Mouse (Mus musculus) layer of hippocampus, adult 9-11 months (tissue): Measurements from ENCODE around the gene Sigmar1.
"Not testable (repeated sequence)": the region's sequence is repeated elsewhere in the genome, so short reads cannot be mapped to it uniquely, and the experiment has no call there.

Experiments used
- DNase-seq: peaks from one replicate; pipeline ENCODE4 v3.0.0; 2022

Sigmar1 gene

DNA sequence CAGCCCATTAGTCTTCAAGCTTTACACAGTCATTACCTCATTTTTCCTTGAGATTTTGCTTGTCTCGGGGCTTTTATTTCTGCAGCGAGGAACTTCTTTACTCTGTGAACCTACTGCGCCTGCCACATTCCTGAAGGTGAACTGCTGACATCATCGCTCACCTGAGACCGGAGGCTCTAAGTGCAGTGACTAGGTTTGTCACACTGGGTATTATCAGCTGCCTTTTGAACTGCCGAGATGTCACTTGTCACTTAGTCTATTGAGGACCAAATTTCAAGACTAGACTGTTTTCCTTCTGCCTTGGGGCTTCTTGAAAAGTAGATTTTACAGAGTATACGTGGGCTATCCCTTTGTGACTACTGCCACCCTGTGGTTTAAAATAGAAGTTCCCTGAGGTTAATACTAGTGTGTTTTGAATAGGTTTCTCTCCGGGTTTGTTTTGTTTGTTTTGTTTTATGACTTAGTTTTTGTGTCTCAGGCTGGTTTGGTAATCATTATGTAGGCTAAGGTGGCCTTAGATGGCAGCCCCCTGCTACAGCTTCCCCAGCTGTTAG, 47.7 kb downstream of the Sigmar1 start:
- no peak for DNase-seq

DNA sequence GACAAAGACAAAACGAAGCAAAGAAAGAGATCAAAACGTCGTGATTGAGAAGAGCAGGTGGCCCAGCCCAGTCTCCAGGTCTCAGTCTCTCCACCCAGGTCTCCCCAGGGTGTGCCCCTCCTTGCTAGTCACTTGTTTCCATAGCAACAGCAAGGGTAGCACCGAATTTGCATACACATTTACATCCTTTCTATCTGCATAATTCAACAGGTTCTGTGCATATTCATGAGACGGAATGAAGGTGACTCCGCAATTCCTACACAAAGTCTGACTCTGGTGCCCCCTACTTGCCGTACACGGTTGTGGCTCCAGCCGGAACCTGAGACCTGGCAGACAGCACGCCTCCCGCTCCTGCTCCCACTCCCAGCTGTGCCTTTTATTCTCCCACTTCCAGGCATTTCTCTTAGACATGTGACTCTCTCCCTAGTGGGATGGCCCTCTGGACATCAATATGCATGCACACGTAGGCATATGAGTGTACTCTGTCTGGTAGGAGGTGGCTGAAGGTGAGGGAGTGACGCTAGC, 48.9 kb downstream of the Sigmar1 start:
- DNase-seq = peak; percentile 64

DNA sequence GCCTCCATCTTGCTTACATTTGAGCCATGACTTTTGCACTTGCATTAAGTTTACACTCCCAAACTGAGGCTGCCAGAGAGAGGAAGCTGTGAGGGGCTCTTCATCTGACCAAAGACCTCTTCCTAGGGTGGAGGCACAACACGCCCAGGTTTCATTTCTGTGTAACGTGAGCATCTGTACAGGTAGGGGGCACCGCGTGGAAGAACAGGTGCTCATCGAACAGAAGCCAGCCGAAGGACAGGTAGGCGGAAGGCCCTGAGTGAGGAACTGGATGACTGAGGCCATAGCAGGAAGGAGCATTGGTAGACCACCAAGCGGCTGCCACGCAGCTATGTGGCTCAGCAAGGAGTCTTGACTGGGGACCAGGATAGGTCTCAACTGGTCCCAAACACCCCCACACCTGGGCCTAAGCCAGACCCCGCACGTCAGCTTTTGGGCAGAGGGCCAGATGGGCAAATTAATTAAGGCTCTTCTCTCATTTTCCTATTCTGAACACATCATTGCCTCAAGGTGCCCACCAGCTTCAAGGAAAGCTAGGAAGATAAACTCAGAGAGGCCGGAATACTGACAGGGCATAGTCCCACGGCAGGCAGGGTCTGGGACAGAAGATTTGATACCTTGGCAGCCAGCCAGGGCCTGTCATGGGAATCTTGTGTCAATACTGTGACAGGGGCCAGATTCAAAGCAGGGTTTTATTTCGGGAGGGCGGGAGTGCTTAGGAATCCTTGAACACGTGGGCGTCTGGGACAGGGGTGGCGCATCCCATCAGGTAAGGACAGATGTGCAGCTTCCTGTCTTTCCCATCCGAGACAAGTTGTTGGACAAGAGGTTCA, 49.8 kb downstream of the Sigmar1 start:
- DNase-seq = no peak

DNA sequence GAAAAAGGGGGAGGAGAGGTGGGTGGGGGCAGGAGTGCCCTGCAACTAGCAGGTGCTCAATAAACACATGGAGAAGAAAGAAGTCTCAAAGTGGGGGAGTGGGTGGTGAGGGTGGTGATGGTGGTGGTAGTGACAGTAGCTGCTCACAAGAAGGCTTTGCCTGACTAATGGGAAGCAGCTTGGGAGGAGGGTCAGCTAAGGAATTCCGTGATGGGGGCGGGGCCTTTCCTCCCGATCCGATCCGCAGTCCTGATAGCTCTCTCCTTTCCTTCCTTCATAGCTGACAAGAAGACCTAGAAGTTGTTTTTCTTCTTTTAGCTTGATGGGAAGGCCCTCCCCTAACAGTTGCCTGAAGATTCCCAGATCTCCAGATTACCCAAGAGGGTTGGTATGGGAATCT, 51.3 kb downstream of the Sigmar1 start:
- DNase-seq = no peak

DNA sequence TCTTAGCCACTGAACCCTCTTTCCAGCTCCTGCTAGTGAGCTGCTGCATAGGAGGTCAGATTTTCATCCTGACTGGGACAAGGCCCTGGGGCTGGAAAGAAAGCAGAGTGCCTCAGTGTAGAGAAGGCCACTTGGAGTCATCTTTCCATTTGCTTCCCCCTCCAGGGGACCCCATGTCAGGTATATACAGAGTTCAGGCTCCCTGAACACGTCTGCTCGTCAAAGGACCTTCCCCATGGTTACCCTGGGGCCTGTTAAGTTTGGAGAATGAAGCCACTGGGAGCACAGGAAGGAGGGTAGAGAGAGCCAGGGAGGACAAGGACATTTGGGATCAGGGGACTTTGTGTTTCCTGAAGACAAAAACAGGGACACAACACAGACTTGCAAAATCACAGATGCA, 53.7 kb downstream of the Sigmar1 start:
- DNase-seq = not testable (repeated sequence)

DNA sequence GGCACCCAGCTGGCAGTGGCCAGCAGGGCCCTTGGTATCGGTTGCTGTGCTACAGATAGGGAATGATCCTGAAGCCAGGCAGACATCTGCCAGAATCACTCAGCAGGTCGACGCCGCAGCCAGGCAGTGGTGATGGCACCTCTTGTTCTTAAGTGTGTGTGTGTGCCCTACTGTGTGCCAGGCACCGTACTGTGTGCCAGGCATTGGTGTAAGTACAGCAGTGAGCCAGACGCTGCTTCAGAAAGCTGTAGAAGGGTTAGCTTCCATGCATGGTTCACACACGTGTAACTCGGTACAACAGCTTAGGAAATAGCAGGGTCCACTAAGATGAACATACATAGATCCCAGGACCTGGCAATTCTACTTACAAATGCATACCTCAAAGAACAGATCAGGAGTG, 55.7 kb downstream of the Sigmar1 start:
- not testable (repeated sequence) for DNase-seq

DNA sequence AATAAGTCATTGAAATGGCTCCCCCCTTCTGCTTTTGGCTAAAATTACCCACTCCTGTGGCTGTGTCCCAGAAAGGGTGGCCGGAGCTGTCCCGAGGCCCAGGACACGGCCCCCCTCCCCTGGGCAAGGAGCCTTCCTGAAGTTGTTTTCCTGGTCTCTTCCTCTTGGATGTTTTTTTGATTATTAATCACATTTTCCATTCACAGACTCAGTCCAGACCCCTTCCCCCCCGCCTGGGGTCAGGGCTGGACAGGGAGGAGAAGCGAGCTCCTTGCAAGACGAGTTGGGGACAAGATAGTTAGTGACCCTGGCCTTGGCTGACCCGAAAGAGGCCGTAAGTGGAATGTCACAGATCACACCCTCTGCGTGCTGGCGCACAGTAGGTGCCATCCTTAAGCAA, 56.2 kb downstream of the Sigmar1 start, which contains the start of gene Il11ra1:
Gene Il11ra1, plus strand, starts transcription at position 207 of the 400 bp plus-strand sequence.
- not testable (repeated sequence) for DNase-seq

DNA sequence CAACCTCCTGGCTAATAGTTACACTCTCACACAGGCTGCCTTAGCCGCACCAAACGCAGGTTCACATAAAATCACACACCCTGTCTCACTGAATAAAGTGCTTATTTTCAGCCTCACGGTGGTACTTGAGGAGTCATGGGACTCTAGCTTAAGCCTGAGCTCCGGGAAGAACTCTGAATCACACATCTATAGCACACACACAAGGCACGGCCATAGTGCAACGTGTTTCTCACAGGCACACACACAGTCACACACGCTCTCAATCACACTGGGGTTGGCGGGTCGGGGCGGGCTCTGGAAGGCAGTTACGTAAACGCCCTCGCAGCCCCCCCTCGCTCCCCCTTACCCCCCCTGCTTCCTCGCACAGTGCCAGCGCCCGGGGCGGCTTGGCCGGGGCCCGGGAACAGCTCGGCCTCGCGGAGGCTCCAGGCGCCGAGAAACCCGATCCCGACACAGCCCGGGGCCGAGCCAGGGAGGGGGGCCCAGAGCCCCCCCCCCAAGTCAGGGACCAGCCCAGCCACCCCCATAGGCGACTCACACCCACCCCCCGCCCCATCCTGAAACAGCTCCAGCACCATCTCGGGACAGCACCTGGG, 57.4 kb downstream of the Sigmar1 start:
- DNase-seq = not testable (repeated sequence)

DNA sequence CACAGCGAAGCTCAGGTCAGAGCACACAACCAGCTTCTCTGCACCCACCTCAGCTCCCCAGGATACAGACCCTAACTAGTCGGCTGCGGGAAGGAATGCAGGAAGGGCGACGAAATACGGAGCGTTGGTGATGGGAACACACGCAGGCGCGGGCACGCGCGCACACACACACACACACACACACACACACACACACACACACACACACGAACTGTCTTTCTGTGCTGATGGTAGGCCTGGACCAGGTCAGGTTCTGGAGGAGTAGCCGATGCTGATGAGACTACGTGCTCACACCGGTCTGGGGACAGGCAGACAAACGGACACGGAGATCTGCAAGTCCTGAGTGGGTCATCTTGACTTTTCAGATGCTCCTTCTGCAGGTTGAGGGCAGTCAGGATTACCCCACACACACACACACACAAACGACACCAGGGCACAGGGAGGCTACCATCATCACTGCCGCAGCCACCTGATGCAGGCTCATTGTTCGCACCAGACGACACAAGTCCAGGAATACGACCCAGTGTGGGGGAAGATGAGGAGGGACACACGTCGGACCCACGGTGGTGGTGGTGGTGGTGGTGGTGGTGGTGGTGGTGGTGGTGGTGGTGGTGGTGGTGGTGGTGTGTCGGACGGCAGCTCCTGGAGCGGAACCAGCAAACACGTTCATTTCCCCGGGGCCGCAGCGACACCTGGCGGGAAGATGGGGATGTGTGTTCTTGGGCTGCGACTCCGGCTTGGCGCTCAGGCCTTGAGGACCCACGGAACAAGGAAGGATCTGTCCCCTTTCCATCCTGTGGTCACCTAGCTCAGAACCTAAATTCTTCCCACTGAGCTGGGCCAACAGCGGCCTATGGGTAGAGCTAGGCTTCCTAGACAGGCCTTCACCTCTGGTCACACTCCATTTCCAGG, 58.8 kb downstream of the Sigmar1 start, which contains the start of gene Cntfr:
Gene Cntfr, minus strand, starts transcription at position 160 of the 912 bp plus-strand sequence.
- DNase-seq = not testable (repeated sequence)

DNA sequence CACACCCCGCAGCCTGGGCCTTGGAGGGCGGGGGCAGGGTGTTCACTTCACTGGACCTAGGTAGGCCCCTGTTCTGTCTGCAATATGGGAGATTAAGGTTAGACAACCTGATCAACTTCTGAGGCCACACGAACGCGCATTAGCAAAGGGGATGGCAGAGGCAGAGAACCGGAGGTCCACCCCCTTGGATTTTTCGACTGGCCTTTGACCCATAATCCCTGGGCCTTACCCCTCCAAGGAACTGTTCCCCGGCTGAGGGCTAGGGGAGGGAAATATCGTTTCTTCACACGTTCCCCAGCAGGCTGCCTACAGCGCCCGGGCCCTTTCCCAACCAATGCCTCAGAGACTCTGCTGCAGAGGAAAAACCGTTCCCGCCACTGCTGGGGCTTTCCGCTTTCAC, 59.5 kb downstream of the Sigmar1 start:
- DNase-seq = not testable (repeated sequence)

DNA sequence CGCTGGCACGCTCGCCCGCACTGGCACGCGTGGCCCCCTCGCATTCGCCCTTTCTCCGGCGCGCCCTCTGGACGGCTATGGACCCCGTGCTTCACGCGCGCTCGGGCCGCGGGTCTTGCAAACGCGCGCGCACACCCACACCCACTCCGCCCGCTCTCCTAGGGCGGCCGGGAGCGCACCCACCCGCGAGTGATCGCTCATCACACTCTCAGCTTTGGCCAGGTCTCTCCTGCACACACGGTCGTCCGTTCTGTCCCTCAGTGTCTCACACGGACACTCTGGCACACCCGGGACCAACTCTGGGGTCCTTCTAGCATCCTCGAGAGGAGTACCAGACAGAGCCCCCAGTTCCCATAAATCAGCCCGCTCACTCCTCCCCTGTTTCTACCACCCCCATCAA, 60.2 kb downstream of the Sigmar1 start:
- DNase-seq = not testable (repeated sequence)

DNA sequence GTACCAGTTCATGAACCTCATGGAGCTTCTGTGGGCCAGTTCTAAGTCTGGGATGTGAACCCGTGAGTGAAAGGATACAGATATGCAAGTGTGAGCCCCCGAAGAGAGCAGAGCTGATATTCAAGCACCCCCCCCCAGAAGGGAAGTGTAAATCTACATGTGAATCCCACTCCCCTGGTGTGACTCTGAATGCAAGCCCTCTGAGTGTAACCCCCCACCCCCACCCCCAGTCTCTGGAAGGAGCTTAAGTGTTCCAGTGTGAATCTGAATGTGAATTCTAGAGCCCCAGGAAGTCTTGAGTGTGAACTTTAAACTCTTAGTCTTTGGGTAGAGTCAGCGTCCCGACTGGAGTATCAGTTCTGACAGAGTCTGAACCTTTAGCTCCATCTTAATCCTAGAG, 62.4 kb downstream of the Sigmar1 start:
- DNase-seq = not testable (repeated sequence)

DNA sequence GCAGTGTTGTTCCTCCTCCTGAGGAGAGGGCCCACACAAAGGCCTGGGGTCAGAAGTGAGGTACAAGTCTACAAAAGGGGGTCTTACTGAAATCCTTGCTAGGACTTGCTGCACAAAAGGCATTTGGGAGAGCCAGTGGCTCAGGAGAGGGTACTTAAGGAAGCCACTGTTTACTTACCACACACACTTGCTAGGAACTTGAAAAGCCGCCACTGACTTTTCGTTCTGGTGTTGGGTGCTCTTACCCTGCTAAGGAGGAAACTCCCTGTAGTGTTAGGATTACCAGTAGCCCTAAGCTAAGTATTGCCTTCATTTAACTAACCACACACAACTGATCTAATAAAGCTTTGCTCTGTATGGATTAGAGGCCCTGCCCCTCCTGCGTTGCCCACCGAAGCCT, 65.9 kb downstream of the Sigmar1 start:
- not testable (repeated sequence) for DNase-seq

DNA sequence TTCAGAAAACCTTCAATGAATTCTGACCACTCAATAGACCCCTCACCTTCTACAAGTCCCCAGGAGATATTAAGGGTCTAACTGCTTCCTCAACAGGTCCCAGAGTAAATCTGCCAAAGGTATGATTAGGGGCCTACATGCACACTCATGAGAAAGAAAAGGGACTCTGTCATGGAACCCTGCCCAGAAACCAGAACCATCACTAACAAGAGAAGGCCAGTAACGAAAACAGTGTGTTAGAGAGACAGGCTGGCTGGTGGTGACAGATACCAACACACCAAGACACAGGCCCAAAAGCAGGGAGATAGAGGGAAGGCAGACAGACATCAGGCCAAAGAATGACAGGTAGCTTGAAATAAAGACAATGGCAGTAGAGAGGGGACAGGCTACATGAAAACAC, 67.4 kb downstream of the Sigmar1 start:
- DNase-seq = not testable (repeated sequence)
